Mouse (Mus musculus): ENCODE results near the gene Celf1.

GRCm38 (mm10) chr2:91062779-91063606 is 122.8 kb downstream of the Celf1 start:
- TF ChIP-seq CTCF (IDR thresholded peaks at IDR 0.05; ENCODE audit: low read depth, low read length) = no peak
- no peak for TF ChIP-seq POLR2A (IDR thresholded peaks at IDR 0.05; ENCODE audit: insufficient read depth, low read length)
- TF ChIP-seq EP300 (IDR thresholded peaks at IDR 0.05; ENCODE audit: insufficient read depth, low read depth, low read length) = no peak
